Mouse (Mus musculus): ENCODE results near the gene Gm8113.
"Not testable (repeated sequence)": the region's sequence is repeated elsewhere in the genome, so short reads cannot be mapped to it uniquely, and the experiment has no call there.

DNA sequence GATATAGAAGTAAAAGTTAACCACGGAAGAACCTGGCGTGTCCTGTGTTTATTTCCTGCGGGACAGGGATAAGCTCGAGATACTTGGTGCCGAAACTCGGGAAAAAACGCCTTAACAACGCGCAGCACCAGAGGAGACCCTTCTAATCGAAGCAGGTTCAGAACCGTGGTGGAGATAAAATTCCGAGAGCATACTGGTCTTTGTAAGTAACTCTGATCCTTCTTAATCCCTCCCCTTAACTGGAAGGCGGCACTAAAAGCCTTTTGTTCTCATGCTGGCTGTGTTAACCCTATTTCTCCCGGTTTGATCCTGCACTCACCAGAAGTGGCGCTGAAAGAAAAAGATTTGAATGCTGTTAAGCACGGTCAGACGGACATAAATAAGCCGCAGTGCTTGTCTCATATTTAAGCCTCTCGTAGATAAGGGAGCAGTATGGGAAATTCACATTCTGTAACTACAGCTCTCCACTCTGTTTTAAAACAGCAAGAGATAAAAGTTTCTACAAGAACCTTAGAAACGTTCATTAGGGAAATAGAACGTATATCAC lies 287 bp downstream of the Gm8113 start:
- TF ChIP-seq USF1 (IDR thresholded peaks at IDR 0.05; ENCODE audit: low read depth); CTCF (IDR thresholded peaks at IDR 0.05; ENCODE audit: control insufficient read depth, insufficient read depth, insufficient read length); CEBPB (IDR thresholded peaks at IDR 0.05; ENCODE audit: low read depth): not testable (repeated sequence)

All from C2C12 (cell line).